Mouse (Mus musculus): ENCODE measurements around the gene Slc35c1. TPM values are rescaled to one million over a fixed set of nuclear protein-coding genes. Genes with fewer than 3 reads are reported as not detected.

Slc35c1 gene
- polyA plus RNA-seq, 1 experiment from 2014 or later: 24.3 TPM

GRCm38 (mm10) chr2:92435023-92435422, 25.3 kb downstream of the Slc35c1 start:
- no peak for DNase-seq (ENCODE audit: low spot score)

GRCm38 (mm10) chr2:92434375-92434745, 26.0 kb downstream of the Slc35c1 start:
- no peak for DNase-seq (ENCODE audit: low spot score)

GRCm38 (mm10) chr2:92433578-92434374, 26.6 kb downstream of the Slc35c1 start, which contains the start of gene Cry2:
TSS of gene Cry2 (minus strand) at chr2:92434043.
- peak; percentile 98 for DNase-seq (ENCODE audit: low spot score)

GRCm38 (mm10) chr2:92432299-92433295, 27.7 kb downstream of the Slc35c1 start:
- no peak for DNase-seq (ENCODE audit: low spot score)

- DNase-seq (ENCODE audit: low spot score): no peak
Observed at GRCm38 (mm10) chr2:92431611-92432179, 28.6 kb downstream of the Slc35c1 start.

GRCm38 (mm10) chr2:92430723-92431541, 29.4 kb downstream of the Slc35c1 start:
- no peak for DNase-seq (ENCODE audit: low spot score)

GRCm38 (mm10) chr2:92430089-92430488, 30.2 kb downstream of the Slc35c1 start:
- DNase-seq (ENCODE audit: low spot score): no peak

- no peak for DNase-seq (ENCODE audit: low spot score)
Observed at GRCm38 (mm10) chr2:92427882-92428281, 32.5 kb downstream of the Slc35c1 start.

- DNase-seq (ENCODE audit: low spot score): no peak
Observed at GRCm38 (mm10) chr2:92426426-92426825, 33.9 kb downstream of the Slc35c1 start.

- no peak for DNase-seq (ENCODE audit: low spot score)
Observed at GRCm38 (mm10) chr2:92425366-92425765, 35.0 kb downstream of the Slc35c1 start.

GRCm38 (mm10) chr2:92424462-92425308, 35.7 kb downstream of the Slc35c1 start:
- no peak for DNase-seq (ENCODE audit: low spot score)

GRCm38 (mm10) chr2:92423702-92424461, 36.5 kb downstream of the Slc35c1 start:
- DNase-seq (ENCODE audit: low spot score): no peak

- DNase-seq (ENCODE audit: low spot score): no peak
Observed at GRCm38 (mm10) chr2:92423156-92423555, 37.2 kb downstream of the Slc35c1 start.

GRCm38 (mm10) chr2:92422388-92423135, 37.8 kb downstream of the Slc35c1 start:
- no peak for DNase-seq (ENCODE audit: low spot score)

GRCm38 (mm10) chr2:92421723-92422387, 38.5 kb downstream of the Slc35c1 start:
- no peak for DNase-seq (ENCODE audit: low spot score)

- DNase-seq (ENCODE audit: low spot score): no peak
Observed at GRCm38 (mm10) chr2:92411705-92412104, 48.6 kb downstream of the Slc35c1 start.

GRCm38 (mm10) chr2:92408309-92409045, 51.9 kb downstream of the Slc35c1 start:
- no peak for DNase-seq (ENCODE audit: low spot score)
